Mouse (Mus musculus): ENCODE data around the gene Tnfrsf19. TPM values are rescaled to one million over a fixed set of nuclear protein-coding genes. Genes with fewer than 3 reads are reported as not detected.

Gene Tnfrsf19
- polyA plus RNA-seq, 1 experiment from 2014 or later: 41.8 TPM

- Histone ChIP-seq H3K27me3 (replicated peaks) (no peaks in the 10 kb centered on the region), H3K27ac (no peak overlapping the region), H3K4me1 (peaks cover 14% of the 10 kb centered on the region), H3K4me2 (replicated peaks) (no peak overlapping the region), H3K4me3 (no peak overlapping the region), H3K9ac (no peak overlapping the region), H3K36me3 (no peaks in the 10 kb centered on the region), H3K9me3 (no peaks in the 10 kb centered on the region)
- no peak for ATAC-seq (ENCODE audit: low FRiP score, low read depth)
- WGBS: 74% methylated on average over 15 of the region's 15 CpGs
Measured at GRCm38 (mm10) chr14:61014544-61014943, 31.7 kb downstream of the Tnfrsf19 start.

DNA sequence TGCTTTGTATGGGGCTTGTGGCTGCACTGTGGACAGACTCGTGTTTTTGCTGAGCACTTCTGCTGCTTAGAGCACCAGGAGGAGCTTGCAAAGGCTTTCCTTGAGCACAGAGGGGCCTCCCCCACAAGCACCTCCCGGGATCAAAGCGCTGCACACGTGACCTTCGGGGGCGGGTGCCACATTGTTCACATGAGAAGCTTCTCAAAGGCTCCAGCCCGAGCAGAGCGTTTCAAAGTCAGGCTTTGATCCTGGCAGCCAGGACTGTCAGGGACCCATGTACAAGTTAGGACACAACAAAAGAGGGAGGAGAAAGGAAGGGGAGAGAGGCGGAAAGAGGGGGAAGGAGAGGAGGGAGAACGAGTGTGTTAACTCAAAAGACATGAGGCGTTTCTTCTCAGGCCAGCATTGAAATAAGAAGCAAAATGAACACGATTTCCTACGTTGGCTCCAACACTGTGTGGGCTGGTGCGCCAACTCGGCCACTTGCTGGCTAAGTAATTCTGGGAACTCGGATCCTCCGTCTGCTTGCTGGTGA is 33.8 kb downstream of the Tnfrsf19 start:
- no peaks in the 10 kb centered on the region for H3K36me3 ChIP-seq
- 0 out of 2 replicates have a peak overlapping the region, but pooled peaks have one; percentile 1 for H3K4me3 ChIP-seq
- H3K27me3 ChIP-seq (replicated peaks): no peaks in the 10 kb centered on the region
- H3K9me3 ChIP-seq: no peaks in the 10 kb centered on the region
- H3K27ac ChIP-seq: 0 out of 2 replicates have a peak overlapping the region, but pooled peaks have one; percentile 1
- ATAC-seq (ENCODE audit: low FRiP score, low read depth): peak; percentile 66
- under 1% methylated on average over 17 of the region's 17 CpGs for WGBS
- H3K9ac ChIP-seq: 0 out of 2 replicates have a peak overlapping the region, but pooled peaks have one; percentile 8
- peak overlapping the region; percentile 56 for H3K4me2 ChIP-seq (replicated peaks)
- H3K4me1 ChIP-seq: peaks cover 14% of the 10 kb centered on the region

GRCm38 (mm10) chr14:61011621-61012174 is 34.6 kb downstream of the Tnfrsf19 start:
- no peaks in the 10 kb centered on the region for H3K27me3 ChIP-seq (replicated peaks)
- no peak overlapping the region for H3K4me3 ChIP-seq
- H3K27ac ChIP-seq: no peak overlapping the region
- H3K36me3 ChIP-seq: no peaks in the 10 kb centered on the region
- no peaks in the 10 kb centered on the region for H3K9me3 ChIP-seq
- 84% methylated on average over 8 of the region's 8 CpGs for WGBS
- H3K4me2 ChIP-seq (replicated peaks): no peak overlapping the region
- H3K4me1 ChIP-seq: peaks cover 14% of the 10 kb centered on the region
- no peak overlapping the region for H3K9ac ChIP-seq
- no peak for ATAC-seq (ENCODE audit: low FRiP score, low read depth)

GRCm38 (mm10) chr14:61005127-61005837 is 41.0 kb downstream of the Tnfrsf19 start:
- Histone ChIP-seq H3K9ac (no peak overlapping the region), H3K27me3 (replicated peaks) (no peaks in the 10 kb centered on the region), H3K9me3 (no peaks in the 10 kb centered on the region), H3K36me3 (no peaks in the 10 kb centered on the region), H3K4me1 (peaks cover 8% of the 10 kb centered on the region; the same call in 1 of the 2 replicates), H3K4me2 (replicated peaks) (no peak overlapping the region), H3K4me3 (no peak overlapping the region), H3K27ac (no peak overlapping the region)
- ATAC-seq (ENCODE audit: low FRiP score, low read depth): no peak
- 12% methylated on average over 17 of the region's 17 CpGs for WGBS

- Histone ChIP-seq H3K4me3 (no peak overlapping the region), H3K9ac (no peak overlapping the region), H3K4me1 (peaks cover 8% of the 10 kb centered on the region; the same call in 1 of the 2 replicates), H3K27me3 (replicated peaks) (no peaks in the 10 kb centered on the region), H3K4me2 (replicated peaks) (no peak overlapping the region), H3K27ac (no peak overlapping the region), H3K9me3 (no peaks in the 10 kb centered on the region), H3K36me3 (no peaks in the 10 kb centered on the region)
- WGBS: 93% methylated on average over 6 of the region's 6 CpGs
- no peak for ATAC-seq (ENCODE audit: low FRiP score, low read depth)
Measured at GRCm38 (mm10) chr14:61003676-61004075, 42.6 kb downstream of the Tnfrsf19 start.

DNA sequence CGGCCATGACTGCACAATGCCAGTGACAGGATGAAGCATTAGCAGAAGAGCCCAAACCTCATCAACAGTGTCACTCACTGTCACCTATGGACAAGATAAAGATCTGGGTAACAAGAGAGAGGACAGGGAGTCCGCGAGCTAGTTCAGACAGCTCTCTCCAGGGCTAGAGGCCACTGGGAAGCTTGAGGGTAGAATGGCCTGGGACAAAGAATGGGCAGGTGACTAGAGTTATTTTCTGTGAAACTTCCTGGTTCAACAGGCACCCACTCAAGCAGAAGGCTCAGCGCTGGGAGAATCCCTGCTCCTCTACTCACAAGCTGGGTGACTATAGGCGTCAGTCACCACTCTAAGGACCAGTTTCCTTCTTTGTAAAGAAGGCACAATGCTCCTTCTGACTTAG is 46.2 kb downstream of the Tnfrsf19 start:
- H3K4me2 ChIP-seq (replicated peaks): no peak overlapping the region
- H3K36me3 ChIP-seq: no peaks in the 10 kb centered on the region
- no peak for ATAC-seq (ENCODE audit: low FRiP score, low read depth)
- 0 out of 2 replicates have a peak, but pooled peaks cover 5% of the 10 kb centered on the region for H3K4me1 ChIP-seq
- no peak overlapping the region for H3K27ac ChIP-seq
- WGBS: 90% methylated on average over 5 of the region's 5 CpGs
- no peaks in the 10 kb centered on the region for H3K9me3 ChIP-seq
- H3K27me3 ChIP-seq (replicated peaks): no peaks in the 10 kb centered on the region
- no peak overlapping the region for H3K9ac ChIP-seq
- H3K4me3 ChIP-seq: no peak overlapping the region

DNA sequence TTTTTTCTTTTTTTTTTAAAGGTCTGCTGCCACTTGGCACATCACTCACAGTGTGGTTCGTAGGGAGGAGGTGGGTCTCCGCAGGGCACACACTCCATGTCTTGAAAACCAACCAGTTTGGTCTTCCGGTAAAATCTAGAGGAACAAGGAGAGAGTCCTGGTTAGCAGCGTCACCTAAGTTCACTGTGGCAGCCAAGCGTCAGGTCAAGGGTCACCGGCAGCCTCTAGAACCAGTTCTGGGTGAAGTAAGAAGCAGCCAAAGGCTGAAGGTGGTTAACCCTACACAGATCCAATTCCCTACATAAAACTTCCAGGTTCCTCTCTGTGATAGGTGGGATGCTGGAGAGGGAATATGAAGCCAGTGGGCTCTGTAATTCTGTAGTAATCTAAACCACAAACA is 49.7 kb downstream of the Tnfrsf19 start:
- ATAC-seq (ENCODE audit: low FRiP score, low read depth): no peak
- WGBS: 69% methylated on average over 6 of the region's 6 CpGs
- Histone ChIP-seq H3K27me3 (replicated peaks) (no peaks in the 10 kb centered on the region), H3K4me1 (no peaks in the 10 kb centered on the region), H3K4me3 (no peak overlapping the region), H3K27ac (no peak overlapping the region), H3K9me3 (no peaks in the 10 kb centered on the region), H3K36me3 (no peaks in the 10 kb centered on the region), H3K9ac (no peak overlapping the region), H3K4me2 (replicated peaks) (no peak overlapping the region)

- H3K9ac ChIP-seq: no peak overlapping the region
- no peak overlapping the region for H3K4me3 ChIP-seq
- H3K4me1 ChIP-seq: no peaks in the 10 kb centered on the region
- H3K27ac ChIP-seq: no peak overlapping the region
- no peaks in the 10 kb centered on the region for H3K27me3 ChIP-seq (replicated peaks)
- no peak for ATAC-seq (ENCODE audit: low FRiP score, low read depth)
- 80% methylated on average over 10 of the region's 10 CpGs for WGBS
- H3K36me3 ChIP-seq: no peaks in the 10 kb centered on the region
- no peak overlapping the region for H3K4me2 ChIP-seq (replicated peaks)
- H3K9me3 ChIP-seq: no peaks in the 10 kb centered on the region
Measured at GRCm38 (mm10) chr14:60993506-60993905, 52.8 kb downstream of the Tnfrsf19 start.

- H3K9me3 ChIP-seq: no peaks in the 10 kb centered on the region
- no peak overlapping the region for H3K9ac ChIP-seq
- no peaks in the 10 kb centered on the region for H3K36me3 ChIP-seq
- 0 out of 2 replicates have a peak, but pooled peaks cover 2% of the 10 kb centered on the region for H3K4me1 ChIP-seq
- H3K4me2 ChIP-seq (replicated peaks): no peak overlapping the region
- WGBS: 92% methylated on average over 3 of the region's 3 CpGs
- no peak for ATAC-seq (ENCODE audit: low FRiP score, low read depth)
- no peaks in the 10 kb centered on the region for H3K27me3 ChIP-seq (replicated peaks)
- H3K4me3 ChIP-seq: no peak overlapping the region
- H3K27ac ChIP-seq: no peak overlapping the region
Measured at GRCm38 (mm10) chr14:60993092-60993491, 53.2 kb downstream of the Tnfrsf19 start.

- ATAC-seq (ENCODE audit: low FRiP score, low read depth): no peak
- no peaks in the 10 kb centered on the region for H3K27me3 ChIP-seq (replicated peaks)
- H3K4me1 ChIP-seq: 0 out of 2 replicates have a peak, but pooled peaks cover 2% of the 10 kb centered on the region
- WGBS: 68% methylated on average over 4 of the region's 4 CpGs
- no peak overlapping the region for H3K27ac ChIP-seq
- no peak overlapping the region for H3K9ac ChIP-seq
- H3K4me3 ChIP-seq: no peak overlapping the region
- H3K36me3 ChIP-seq: no peaks in the 10 kb centered on the region
- no peak overlapping the region for H3K4me2 ChIP-seq (replicated peaks)
- no peaks in the 10 kb centered on the region for H3K9me3 ChIP-seq
Measured at GRCm38 (mm10) chr14:60992144-60992543, 54.1 kb downstream of the Tnfrsf19 start.

- Histone ChIP-seq H3K27me3 (replicated peaks) (no peaks in the 10 kb centered on the region), H3K4me2 (replicated peaks) (no peak overlapping the region), H3K9me3 (no peaks in the 10 kb centered on the region), H3K9ac (no peak overlapping the region), H3K4me3 (no peak overlapping the region), H3K36me3 (no peaks in the 10 kb centered on the region), H3K27ac (no peak overlapping the region), H3K4me1 (peaks cover 16% of the 10 kb centered on the region)
- 59% methylated on average over 6 of the region's 6 CpGs for WGBS
- ATAC-seq (ENCODE audit: low FRiP score, low read depth): no peak
Measured at GRCm38 (mm10) chr14:60988228-60988627, 58.1 kb downstream of the Tnfrsf19 start.

DNA sequence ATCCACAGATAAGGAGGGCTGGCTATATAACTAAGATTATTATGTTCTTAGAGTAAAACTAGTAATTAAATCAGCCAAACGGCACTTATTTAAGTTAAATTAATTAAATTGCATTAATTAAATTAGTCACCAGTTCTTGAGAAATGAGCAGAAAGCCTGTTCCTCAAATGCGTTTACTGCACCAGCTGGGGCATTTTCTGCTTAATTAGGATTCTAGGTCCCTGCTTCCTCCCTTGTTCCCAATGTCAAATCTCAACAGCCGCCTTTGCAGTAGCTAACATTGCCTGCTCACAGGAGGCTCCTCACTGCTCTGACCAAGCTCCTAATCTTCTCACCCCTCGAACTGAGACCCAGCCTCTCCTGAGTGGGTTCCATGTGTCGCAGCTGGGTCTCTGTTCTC is 59.4 kb downstream of the Tnfrsf19 start:
- Histone ChIP-seq H3K9ac (no peak overlapping the region), H3K27ac (no peak overlapping the region), H3K36me3 (0 out of 2 replicates have a peak, but pooled peaks cover under 1% of the 10 kb centered on the region), H3K9me3 (no peaks in the 10 kb centered on the region), H3K27me3 (replicated peaks) (no peaks in the 10 kb centered on the region), H3K4me1 (peaks cover 16% of the 10 kb centered on the region), H3K4me3 (no peak overlapping the region), H3K4me2 (replicated peaks) (no peak overlapping the region)
- WGBS: 61% methylated on average over 5 of the region's 5 CpGs
- ATAC-seq (ENCODE audit: low FRiP score, low read depth): no peak
